Mouse (Mus musculus) lung, adult 2 months (tissue): ENCODE results near the gene Sash1. TPM values are rescaled to one million over a fixed set of nuclear protein-coding genes. Genes with fewer than 3 reads are reported as not detected.

Source experiments
- DNase-seq: peaks from one replicate; pipeline ENCODE4 v3.0.0; 2022
- H3K4me1 ChIP-seq: fragments of 200-500 bp; 2 replicates; pipeline ENCODE4 v1.6.1; 2011; ENCODE audit warnings: low read length; ENCODE audit not compliant: control insufficient read depth, insufficient read depth
- H3K4me3 ChIP-seq: fragments of 200-500 bp; replicated peaks from 2 replicates; pipeline ENCODE3; 2011; ENCODE audit warnings: low read depth, mild to moderate bottlenecking, control low read depth, low read length; ENCODE audit errors: extremely low read depth
- CTCF ChIP-seq: fragments of 200-500 bp; IDR thresholded peaks from 2 replicates; pipeline ENCODE4 v1.5.1; 2011; ENCODE audit warnings: mild to moderate bottlenecking, low read length, control low read depth; ENCODE audit not compliant: insufficient read depth
- POLR2A ChIP-seq: fragments of 200-500 bp; IDR thresholded peaks from 2 replicates; pipeline ENCODE4 v1.6.1; 2011; ENCODE audit warnings: low read depth, mild to moderate bottlenecking, control low read depth, low read length, borderline replicate concordance; ENCODE audit errors: extremely low read depth
- WGBS: fragments of 180-500 bp; shearing (Covaris S2); methylation state at CpG from one replicate; pipeline ENCODE4 v1.1.7; 2018; 5-methylcytosine and 5-hydroxymethylcytosine counted together
- polyA plus RNA-seq: library from polyadenylated mRNA; depleted of rRNA; stranded (reverse); fragments of >200 nt; gene quantifications from 2 replicates; pipeline ENCODE4 v1.2.3, GENCODE M21; 2012

Sash1 gene
- polyA plus RNA-seq, 1 experiment: 34.9 TPM

GRCm38 (mm10) chr10:8925299-8925698, 39.4 kb upstream of the Sash1 start:
- Histone ChIP-seq H3K4me3 (no peak overlapping the region), H3K4me1 (peaks cover 2% of the 10 kb centered on the region; the same call in 1 of the 2 replicates)
- no peak for TF ChIP-seq POLR2A
- no peak for TF ChIP-seq CTCF
- 33% methylated on average over 5 of the region's 5 CpGs for WGBS
- DNase-seq: no peak

DNA sequence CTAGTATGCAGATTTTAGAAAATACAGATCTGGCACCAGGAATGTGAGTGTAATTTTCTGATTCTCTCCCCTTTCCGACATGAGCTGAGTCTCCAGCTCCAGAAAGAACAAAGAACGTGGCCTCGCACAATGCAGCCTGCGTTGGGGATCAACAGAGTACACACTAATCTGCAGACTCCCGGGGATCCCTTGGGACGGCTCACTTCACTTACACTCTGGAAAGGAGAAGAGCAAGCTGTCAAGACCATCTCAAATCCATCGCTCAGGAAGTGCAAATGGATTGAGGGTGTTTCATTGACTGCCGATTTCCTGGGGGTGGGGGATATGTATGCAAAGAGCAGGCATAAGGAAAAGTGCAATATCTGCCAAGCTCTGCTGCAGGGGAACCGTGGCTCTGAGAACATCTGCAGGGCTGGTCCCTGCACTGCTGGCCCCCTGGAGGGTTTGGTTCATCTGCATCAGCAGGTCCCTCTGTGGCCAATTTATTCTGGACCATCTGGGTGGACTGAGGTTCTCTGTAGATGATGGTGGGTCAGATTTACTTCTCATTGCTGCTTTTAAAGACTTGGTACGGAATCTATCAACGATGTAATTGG, 35.3 kb upstream of the Sash1 start:
- TF ChIP-seq POLR2A (no peak), CTCF (no peak)
- Histone ChIP-seq H3K4me3 (no peak overlapping the region), H3K4me1 (peaks cover 5% of the 10 kb centered on the region; the same call in 1 of the 2 replicates)
- 75% methylated on average over 11 of the region's 11 CpGs for WGBS
- no peak for DNase-seq

GRCm38 (mm10) chr10:8917798-8918197, 31.9 kb upstream of the Sash1 start:
- TF ChIP-seq POLR2A: no peak
- no peak for TF ChIP-seq CTCF
- Histone ChIP-seq H3K4me3 (no peak overlapping the region), H3K4me1 (peaks cover 8% of the 10 kb centered on the region)
- 27% methylated on average over 2 of the region's 2 CpGs for WGBS
- DNase-seq: no peak

DNA sequence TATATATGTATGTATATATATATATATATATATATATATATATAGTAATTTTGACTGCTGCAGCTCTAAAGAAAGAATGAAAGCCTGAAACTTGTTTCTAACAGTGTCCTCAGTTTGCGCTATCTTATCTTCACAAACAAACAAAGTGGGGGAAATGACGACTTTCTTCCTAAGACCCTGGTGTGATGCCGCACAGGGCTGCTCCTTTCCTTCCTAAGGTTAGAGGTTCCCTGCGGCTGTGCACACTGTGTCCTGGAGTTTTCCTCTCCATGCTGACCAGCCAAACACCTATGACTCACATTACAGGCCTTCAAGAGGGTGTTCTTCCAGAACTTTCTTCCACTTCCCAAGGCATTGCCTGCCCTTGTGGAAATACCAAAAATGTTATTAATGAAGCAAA, 31.5 kb upstream of the Sash1 start:
- H3K4me3 ChIP-seq: no peak overlapping the region
- peaks cover 11% of the 10 kb centered on the region for H3K4me1 ChIP-seq
- no peak for DNase-seq
- TF ChIP-seq POLR2A: no peak
- TF ChIP-seq CTCF: no peak
- WGBS: 47% methylated on average over 4 of the region's 4 CpGs

DNA sequence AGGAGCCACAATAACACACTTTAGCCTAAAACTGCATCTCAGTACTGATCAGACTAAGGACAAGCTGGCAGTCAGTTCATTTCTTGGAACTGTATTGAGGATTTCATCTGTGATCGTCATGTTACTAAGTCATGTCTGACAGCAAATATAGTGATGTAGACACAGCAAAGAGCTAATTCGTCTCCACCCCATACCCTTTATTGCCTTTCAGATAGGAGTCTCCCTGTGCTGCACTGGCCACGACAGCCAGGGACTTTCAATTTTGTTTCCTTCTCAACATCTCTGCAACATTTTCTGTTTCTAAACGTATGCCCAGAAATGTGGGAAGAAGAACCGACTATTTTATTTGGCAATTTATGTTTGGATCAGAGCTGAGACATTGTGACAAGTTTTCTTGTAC, 29.9 kb upstream of the Sash1 start:
- TF ChIP-seq POLR2A: no peak
- TF ChIP-seq CTCF: no peak
- WGBS: 76% methylated on average over 5 of the region's 5 CpGs
- no peak for DNase-seq
- Histone ChIP-seq H3K4me1 (peaks cover 13% of the 10 kb centered on the region), H3K4me3 (no peak overlapping the region)

GRCm38 (mm10) chr10:8913904-8914303, 28.0 kb upstream of the Sash1 start:
- no peak for DNase-seq
- Histone ChIP-seq H3K4me1 (peaks cover 16% of the 10 kb centered on the region), H3K4me3 (no peak overlapping the region)
- 85% methylated on average over 4 of the region's 4 CpGs for WGBS
- TF ChIP-seq POLR2A: no peak
- no peak for TF ChIP-seq CTCF

- 50% methylated on average over 5 of the region's 5 CpGs for WGBS
- peak; percentile 40 for DNase-seq
- peaks cover 14% of the 10 kb centered on the region for H3K4me1 ChIP-seq
- TF ChIP-seq POLR2A (no peak), CTCF (peak; percentile 53)
- H3K4me3 ChIP-seq: no peak overlapping the region
Observed at GRCm38 (mm10) chr10:8912706-8913275, 26.9 kb upstream of the Sash1 start.

DNA sequence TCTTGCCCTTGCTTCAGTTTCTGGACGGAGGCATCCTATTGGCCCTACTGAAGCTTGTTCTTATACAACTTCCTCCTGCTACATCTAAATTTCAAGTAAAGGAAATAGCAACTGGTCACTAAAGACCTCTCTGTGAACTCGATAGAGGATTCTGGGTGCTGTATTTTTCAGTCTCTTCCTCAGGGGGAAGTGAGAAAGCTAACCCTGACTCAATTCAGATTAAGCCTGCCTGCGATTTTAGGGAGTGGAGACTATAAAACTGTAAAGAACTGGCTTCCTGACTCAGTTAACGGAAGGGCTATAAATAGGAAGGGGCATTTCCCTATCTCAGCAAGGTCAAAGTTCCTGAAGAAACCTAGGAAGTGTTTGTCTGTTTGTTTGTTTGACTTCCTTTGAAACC, 26.3 kb upstream of the Sash1 start:
- DNase-seq: no peak

DNA sequence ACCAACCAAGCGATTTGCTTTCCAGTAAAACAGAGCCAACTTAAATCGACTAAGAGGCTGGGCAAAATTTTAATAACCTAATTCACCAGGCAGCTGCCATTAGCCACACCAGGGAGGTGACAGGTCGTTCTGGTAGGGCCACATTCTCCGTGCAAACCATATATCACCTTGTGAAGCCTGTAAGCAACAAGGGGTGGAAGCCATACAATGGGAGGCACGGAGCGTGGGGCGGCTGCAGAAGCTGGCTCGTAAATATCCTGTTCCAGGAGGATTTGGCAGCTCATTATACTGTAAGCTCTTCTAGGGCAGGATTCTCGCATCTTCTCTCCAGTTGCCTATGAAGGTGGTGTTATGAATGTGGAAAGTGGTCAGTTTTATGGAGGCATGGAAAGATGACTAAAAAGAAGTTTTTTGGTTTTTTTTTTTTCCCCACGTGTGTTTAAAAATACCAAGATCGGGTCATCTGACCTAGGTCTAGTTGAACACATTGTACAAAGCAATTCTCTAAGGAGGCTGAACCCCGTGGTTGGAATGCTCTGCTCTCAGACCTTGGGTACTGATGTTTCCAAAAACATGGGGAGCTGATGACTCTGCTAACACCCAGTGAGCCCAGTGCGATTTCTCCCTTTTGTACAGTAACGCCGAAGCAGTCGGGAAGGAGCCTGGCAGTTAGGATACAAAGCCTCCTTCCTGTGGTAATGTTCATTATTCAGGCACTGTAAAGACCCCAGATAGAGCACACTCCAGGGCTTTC, 24.5 kb upstream of the Sash1 start:
- DNase-seq: no peak
- 44% methylated on average over 16 of the region's 16 CpGs for WGBS

More for the DNA sequence above, 26.3 kb upstream of the Sash1 start:
- WGBS: 42% methylated on average over 4 of the region's 4 CpGs
- Histone ChIP-seq H3K4me1 (peaks cover 13% of the 10 kb centered on the region), H3K4me3 (no peak overlapping the region)
- TF ChIP-seq CTCF (no peak), POLR2A (no peak)

More for the DNA sequence above, 24.5 kb upstream of the Sash1 start:
- TF ChIP-seq CTCF (no peak), POLR2A (no peak)
- Histone ChIP-seq H3K4me3 (no peak overlapping the region), H3K4me1 (peaks cover 13% of the 10 kb centered on the region)
